Mouse (Mus musculus) right cerebral cortex, postnatal 36 days (tissue): ENCODE measurements around the gene Habp2.
"Not testable (repeated sequence)": the region's sequence is repeated elsewhere in the genome, so short reads cannot be mapped to it uniquely, and the experiment has no call there.

Experiments
- DNase-seq, 2 experiments: peaks; one replicate each; pipeline ENCODE4 v3.0.0; 2022; ENCODE audit warnings: low spot score in 2 of 2, mixed read lengths in 1 of 2

Habp2 gene

DNA sequence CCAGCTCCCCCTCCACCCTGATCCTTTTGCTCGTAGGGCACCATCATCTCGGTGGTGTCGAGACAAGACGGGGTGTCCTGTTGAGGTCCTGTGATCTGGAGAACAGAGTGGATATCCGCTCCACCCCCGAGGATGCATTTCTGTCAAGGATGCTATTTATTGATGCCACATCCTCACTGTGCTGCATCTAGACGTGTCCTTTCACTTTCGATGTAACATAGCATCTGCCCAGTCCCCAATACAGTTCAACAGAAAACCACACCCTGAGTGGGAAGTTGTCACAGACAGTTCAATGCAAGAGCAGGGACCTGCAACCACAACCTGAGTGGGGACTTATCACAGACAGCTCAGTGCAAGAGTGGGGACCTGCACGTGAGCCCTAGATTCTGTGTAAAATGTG, 9.7 kb downstream of the Habp2 start:
- DNase-seq, result no peak

DNA sequence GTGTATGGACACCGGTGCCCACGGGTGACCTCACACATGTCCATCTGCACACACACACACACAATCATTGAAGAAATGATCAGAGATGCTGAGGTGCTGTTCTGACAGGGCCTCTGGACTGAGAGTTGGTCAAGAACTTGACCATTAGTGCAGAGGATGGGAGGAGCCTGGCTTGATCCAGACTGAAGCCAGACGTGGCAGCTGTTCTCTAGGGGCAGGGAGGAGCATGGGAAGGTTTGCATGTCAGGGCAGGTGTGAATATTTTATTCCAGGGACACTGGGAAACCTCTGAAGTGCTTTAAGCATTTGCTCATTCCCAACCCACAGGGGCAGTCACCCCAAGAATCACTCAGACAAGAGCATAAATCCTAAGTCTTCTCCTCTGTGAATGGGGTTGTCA, 10.3 kb downstream of the Habp2 start:
- no peak for DNase-seq

DNA sequence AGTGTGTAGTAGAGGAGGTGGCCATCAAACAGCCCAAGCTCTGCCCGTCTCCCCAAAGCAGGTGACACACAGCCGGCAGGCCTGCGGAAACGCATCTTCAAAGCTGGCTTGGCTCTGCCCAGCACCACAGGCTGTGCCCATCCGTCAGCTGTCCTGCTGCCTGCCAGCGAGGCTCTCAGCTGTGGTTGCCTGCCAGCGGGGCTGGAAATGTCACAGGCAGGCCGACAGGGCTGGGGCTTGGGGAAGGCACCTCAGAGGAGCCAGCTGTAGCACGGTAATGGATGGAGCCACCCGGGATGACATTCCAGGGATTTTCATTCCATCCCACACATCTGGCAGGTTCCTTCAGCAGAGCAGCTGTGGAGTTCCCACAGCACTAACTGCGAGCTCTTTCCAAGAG, 13.9 kb downstream of the Habp2 start:
- DNase-seq, result no peak

- DNase-seq, result no peak
These were observed 29.6 kb downstream of the Habp2 start for GRCm38 (mm10) chr19:56316531-56316930.

- DNase-seq, result no peak
These were observed 32.3 kb downstream of the Habp2 start for GRCm38 (mm10) chr19:56319219-56319618.

DNA sequence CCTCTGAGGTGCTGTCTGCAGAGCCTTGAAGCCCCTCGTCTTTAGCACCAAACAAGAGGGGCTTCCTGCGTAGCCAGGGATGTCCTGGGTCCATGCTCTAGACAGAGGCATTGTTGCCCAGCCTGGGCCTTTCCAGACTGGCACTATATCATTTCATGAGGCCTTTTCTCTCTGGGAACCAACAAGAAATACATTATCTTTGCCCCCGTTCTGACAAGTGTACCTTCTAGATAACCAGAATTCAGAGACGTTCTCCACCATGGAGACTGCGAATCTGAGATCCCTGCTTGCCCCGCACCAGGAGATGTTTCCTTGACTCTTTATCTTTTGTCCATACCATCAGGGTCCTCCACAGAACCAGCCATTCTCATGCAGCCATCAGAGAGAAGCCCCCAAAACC, 32.7 kb downstream of the Habp2 start:
- DNase-seq, result no peak

DNA sequence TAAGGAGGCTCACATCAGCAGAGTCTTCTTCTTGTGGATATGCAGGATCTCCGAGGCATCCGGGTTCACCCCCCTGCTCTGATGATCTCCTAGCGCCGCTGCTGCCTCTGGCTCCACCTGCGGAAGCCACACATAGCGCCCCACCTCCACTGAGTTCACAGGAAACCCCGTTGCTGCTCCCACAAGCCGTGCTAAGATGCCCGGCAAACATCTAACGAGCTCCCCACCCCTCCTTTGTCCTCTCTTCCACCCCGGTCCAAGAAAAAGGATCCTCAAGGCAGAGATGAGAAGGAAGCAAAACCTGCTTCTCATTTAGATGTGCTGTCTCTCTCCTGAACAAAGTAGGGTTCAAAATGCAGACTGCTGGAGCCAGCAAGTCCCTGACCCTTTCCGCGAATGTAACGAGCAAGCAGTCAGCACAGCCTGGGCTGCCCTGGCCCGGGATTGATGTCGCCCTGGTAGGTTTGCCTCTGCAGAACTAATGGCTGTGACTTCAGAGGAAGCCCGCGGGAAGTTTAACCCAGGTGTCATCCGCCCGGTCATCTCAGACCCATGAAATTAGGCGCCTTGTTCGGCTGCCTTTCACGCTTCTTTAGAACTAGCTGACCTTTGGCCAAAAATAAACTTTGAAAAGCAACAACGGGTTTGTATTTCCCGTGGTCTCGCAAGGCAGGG, 33.4 kb downstream of the Habp2 start:
- DNase-seq, result no peak

- no peak for DNase-seq
These were observed 34.5 kb downstream of the Habp2 start for GRCm38 (mm10) chr19:56321303-56321920.

DNA sequence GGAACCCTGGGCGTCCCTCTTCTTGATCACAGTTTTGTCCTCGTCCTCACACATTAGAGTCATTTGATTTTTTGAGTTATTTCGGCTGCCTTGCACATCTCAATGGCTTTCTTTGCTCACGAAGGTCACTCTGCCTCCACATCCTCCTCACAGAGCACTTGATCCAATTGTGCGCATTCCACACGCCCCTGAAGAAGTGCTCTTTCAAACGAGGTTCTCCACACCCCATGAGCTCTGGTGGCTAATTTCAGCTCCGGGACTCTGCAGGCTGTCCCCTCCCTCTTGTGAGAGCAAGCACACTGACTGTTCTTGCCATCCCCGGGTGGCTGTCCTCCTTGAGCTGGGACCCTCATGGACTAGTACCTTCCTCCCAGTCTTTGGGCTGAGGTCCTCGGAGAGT, 38.7 kb downstream of the Habp2 start:
- no peak for DNase-seq

- no peak for DNase-seq
These were observed 39.4 kb downstream of the Habp2 start for GRCm38 (mm10) chr19:56326243-56326855.

DNA sequence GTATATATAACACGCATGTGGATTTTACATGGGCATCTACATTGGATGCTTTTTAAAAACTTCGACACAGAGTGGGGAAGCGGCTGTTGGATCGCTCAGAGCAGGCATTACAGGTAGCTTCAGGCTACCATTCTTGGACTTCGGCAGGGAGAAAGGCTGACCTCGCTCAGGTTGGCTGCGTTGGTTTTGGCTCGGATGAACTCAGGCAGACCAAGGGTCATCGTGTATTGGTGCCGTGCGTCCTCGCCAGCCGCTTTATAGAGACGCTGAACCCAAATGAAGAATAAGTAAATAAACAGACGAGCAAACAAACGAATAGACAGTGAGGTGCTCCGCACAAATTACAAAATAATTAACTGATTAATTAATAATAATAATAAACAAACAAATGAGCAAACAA, 49.4 kb downstream of the Habp2 start:
- DNase-seq, result no peak

- no peak for DNase-seq
These were observed 49.9 kb downstream of the Habp2 start for GRCm38 (mm10) chr19:56336826-56337225.

DNA sequence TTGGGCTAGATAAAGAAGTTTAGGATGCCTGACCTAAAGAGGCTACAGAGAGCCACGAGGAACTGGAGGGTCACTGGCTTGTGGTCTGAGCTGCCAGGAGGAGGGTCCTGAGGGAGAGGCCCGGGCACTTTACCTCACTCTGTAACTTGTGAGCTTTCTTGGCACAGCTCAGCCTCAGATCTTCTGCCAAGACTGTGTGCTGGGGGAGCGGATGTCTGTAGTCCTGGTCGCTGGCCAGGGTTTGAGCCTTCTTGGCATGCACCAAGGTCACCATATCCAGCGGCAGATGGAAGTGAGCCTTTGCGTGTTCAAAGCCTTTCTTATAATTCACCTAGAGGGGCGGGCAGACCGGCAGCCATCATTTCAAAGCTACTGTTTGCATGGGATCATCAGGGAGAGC, 55.1 kb downstream of the Habp2 start:
- DNase-seq, result no peak

DNA sequence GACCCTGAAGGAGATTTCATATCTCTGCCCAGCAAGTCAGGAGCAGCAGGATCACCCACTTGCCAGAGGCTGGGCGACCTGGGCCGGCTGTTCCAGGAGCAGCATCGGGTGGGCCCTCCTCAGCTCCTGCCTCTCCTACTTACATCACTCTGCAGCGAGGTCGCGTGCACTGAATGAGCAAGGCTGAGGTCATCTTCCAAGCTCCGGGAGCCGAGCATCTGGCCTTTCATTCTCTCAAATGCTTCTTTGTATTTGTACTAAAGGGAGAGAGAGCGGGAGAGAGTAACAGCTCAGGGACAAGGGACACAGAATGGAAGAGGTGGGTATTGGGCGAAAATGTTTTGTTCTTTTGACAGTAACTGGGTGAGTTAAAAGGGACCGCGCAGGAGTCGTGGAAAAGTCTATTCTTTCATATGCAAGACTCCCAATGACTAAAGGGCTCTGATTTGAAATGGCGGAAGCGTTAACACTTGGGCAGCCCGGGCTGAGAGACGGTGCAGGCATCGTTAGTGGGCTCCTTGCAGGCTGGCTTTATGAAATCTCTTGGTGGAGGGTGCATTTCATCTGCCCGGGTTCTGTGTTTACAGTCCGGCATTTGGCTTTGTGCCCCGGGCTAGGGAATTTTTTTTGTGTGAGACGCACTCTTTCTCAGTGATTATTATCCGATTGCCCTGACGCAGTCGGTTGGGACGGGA, 57.1 kb downstream of the Habp2 start:
- DNase-seq, result no peak

GRCm38 (mm10) chr19:56346016-56346415, 59.1 kb downstream of the Habp2 start:
- no peak for DNase-seq

- no peak for DNase-seq
These were observed 59.8 kb downstream of the Habp2 start for GRCm38 (mm10) chr19:56346750-56347149.

DNA sequence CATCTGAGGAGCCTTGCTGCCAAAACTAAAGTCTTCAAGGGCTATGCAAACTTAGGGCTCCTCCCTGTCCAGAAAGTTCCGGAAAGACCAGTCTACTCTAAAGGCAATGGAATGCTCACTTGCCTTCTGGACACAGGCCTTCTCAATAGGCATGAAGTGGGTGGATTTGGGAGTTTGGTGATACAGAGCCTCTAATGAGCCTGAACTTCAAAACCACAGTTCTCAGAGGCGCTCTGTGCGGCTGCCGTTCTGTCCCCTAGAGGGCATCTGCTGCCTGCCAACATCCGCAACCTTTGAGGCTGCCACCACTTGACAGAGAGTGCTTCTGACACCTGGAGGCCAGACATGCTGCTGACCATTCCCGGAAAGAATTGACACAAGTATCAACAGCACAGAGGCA, 62.4 kb downstream of the Habp2 start:
- DNase-seq, result no peak

DNA sequence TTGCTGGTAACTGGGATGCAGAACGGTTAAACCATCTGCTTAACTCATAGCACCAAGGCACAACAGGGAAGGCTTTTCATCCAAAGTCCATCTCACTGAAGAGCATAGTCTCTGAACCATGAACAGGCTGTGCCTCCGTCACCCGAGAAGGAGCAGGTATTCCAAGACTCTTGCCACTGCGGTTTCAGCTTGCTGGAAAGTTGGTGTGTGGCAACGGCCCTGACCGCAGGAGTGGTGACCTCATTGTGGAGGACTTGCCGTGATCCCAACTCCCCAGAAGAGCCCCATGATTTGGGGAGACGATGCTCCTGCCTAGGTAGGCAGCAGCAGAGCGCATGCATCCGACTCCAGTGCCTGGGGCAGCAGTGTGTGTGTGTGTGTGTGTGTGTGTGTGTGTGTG, 66.8 kb downstream of the Habp2 start:
- no peak for DNase-seq

DNA sequence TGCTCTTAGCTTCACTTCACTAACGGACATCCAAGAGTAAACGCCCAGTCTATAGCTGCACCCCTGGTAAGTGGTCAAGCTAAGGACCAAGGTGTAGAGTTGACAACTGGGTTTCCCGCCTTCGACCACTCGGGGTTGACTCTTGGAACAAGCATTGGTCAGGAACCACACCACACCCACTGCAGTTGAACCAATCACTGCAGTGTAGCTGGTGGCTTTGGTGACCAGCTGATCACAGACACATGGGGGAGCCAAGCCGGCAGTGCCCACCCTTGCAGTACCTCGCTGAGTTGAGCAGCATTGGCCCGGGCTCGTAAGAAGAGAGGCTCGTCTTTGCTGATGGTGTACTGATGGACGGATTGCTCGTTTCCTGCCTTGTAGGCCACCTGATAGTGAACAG, 68.3 kb downstream of the Habp2 start:
- DNase-seq, result no peak

GRCm38 (mm10) chr19:56356480-56357373, 69.8 kb downstream of the Habp2 start:
- DNase-seq, result no peak

- not testable (repeated sequence) for DNase-seq
These were observed 70.4 kb downstream of the Habp2 start for GRCm38 (mm10) chr19:56357374-56357708.

GRCm38 (mm10) chr19:56358890-56359289, 72.0 kb downstream of the Habp2 start:
- DNase-seq, result no peak
